Mouse (Mus musculus) MEL (cell line): Measurements from ENCODE around the gene Bbs9. TPM values are rescaled to one million over a fixed set of nuclear protein-coding genes. Genes with fewer than 3 reads are reported as not detected.

ENCODE experiments used
- DNase-seq: peaks from one replicate; pipeline ENCODE4 v3.0.0; 2011; ENCODE audit warnings: low read depth, low spot score
- H3K27ac ChIP-seq: 2 replicates; pipeline ENCODE4 v1.5.1; 2012; ENCODE audit warnings: low read depth, mild to moderate bottlenecking, control low read depth, low read length, moderate library complexity; ENCODE audit not compliant: control insufficient read depth
- H3K27me3 ChIP-seq, 2 experiments: fragments of 150-350 bp in 1 of 2; sonication (generic) in 1 of 2; 2 replicates each; pipeline ENCODE4 v1.6.1; 2012; ENCODE audit warnings: low read length in 2 of 2, mild to moderate bottlenecking in 2 of 2, improper control_type of control experiment in 1 of 2, moderate library complexity in 1 of 2; ENCODE audit not compliant: insufficient read depth in 2 of 2, control insufficient read depth in 1 of 2
- H3K36me3 ChIP-seq, 2 experiments: 2 replicates each; pipeline ENCODE4 v1.6.1; 2012 to 2014; ENCODE audit warnings: low read length in 2 of 2, improper control_type of control experiment in 1 of 2, inconsistent platforms in 1 of 2, mild to moderate bottlenecking in 1 of 2; ENCODE audit not compliant: insufficient read depth in 2 of 2, control insufficient read depth in 1 of 2
- H3K4me1 ChIP-seq, 2 experiments: fragments of 150-350 bp in 1 of 2; sonication (generic) in 1 of 2; 2 replicates each; pipeline ENCODE4 v1.6.1; 2012; ENCODE audit warnings: low read length in 2 of 2, improper control_type of control experiment in 1 of 2, mild to moderate bottlenecking in 1 of 2; ENCODE audit not compliant: insufficient read depth in 2 of 2, control insufficient read depth in 1 of 2
- H3K4me3 ChIP-seq, 2 experiments: fragments of 150-350 bp in 1 of 2; sonication (generic) in 1 of 2; 2 replicates each; pipeline ENCODE4 v1.5.1; 2012; ENCODE audit warnings: low read depth in 2 of 2, low read length in 2 of 2, mild to moderate bottlenecking in 2 of 2, moderate library complexity in 2 of 2, control low read depth in 1 of 2, improper control_type of control experiment in 1 of 2; ENCODE audit not compliant: control insufficient read depth in 1 of 2, insufficient read depth in 1 of 2
- H3K79me2 ChIP-seq: 2 replicates; pipeline ENCODE4 v1.6.1; 2012; ENCODE audit warnings: mild to moderate bottlenecking, low read length, moderate library complexity; ENCODE audit not compliant: control insufficient read depth, poor library complexity, insufficient read depth
- H3K9ac ChIP-seq: 2 replicates; pipeline ENCODE4 v1.6.1; 2012; ENCODE audit warnings: low read depth, mild to moderate bottlenecking, control low read depth, low read length, moderate library complexity; ENCODE audit not compliant: control insufficient read depth, poor library complexity, severe bottlenecking
- H3K9me3 ChIP-seq: fragments of 150-350 bp; sonication (generic); replicated peaks from 2 replicates; pipeline ENCODE4 v1.6.1; 2012; ENCODE audit warnings: mild to moderate bottlenecking, low read length, improper control_type of control experiment, moderate library complexity; ENCODE audit not compliant: insufficient read depth
- BHLHE40 ChIP-seq: IDR thresholded peaks from 2 replicates; pipeline ENCODE4 v1.6.1; 2012; ENCODE audit warnings: low read depth, mild to moderate bottlenecking, inconsistent platforms, low read length, improper control_type of control experiment, borderline replicate concordance
- CHD1 ChIP-seq: IDR thresholded peaks from 2 replicates; pipeline ENCODE4 v1.6.1; 2012; ENCODE audit warnings: low read depth, mild to moderate bottlenecking, inconsistent platforms, low read length, improper control_type of control experiment
- CTCF ChIP-seq, 3 experiments: IDR thresholded peaks in 2 of 3; conservative IDR thresholded peaks in 1 of 3; 2 replicates each; pipeline ENCODE4 v1.5.1; 2011 to 2012; ENCODE audit warnings: low read length in 3 of 3, low read depth in 2 of 3, mild to moderate bottlenecking in 2 of 3, improper control_type of control experiment in 1 of 3, inconsistent platforms in 1 of 3, mixed read lengths in 1 of 3, moderate library complexity in 1 of 3; ENCODE audit not compliant: control insufficient read depth in 1 of 3, insufficient read depth in 1 of 3, poor library complexity in 1 of 3, severe bottlenecking in 1 of 3
- E2F4 ChIP-seq: IDR thresholded peaks from 2 replicates; pipeline ENCODE4 v1.6.1; 2011; ENCODE audit warnings: low read depth, low read length, improper control_type of control experiment, borderline replicate concordance
- ELF1 ChIP-seq: IDR thresholded peaks from 2 replicates; pipeline ENCODE4 v1.6.1; 2014; ENCODE audit warnings: low read depth, mild to moderate bottlenecking, inconsistent platforms, low read length, improper control_type of control experiment, moderate library complexity
- EP300 ChIP-seq, 2 experiments: IDR thresholded peaks; 2 replicates each; pipeline ENCODE4 v1.6.1; 2011; ENCODE audit warnings: improper control_type of control experiment in 2 of 2, low read length in 2 of 2, low read depth in 1 of 2, mild to moderate bottlenecking in 1 of 2
- GATA1 ChIP-seq: IDR thresholded peaks from 2 replicates; pipeline ENCODE4 v1.6.1; 2011; ENCODE audit warnings: low read depth, low read length, improper control_type of control experiment
- HCFC1 ChIP-seq: IDR thresholded peaks from 2 replicates; pipeline ENCODE4 v1.6.1; 2012; ENCODE audit warnings: low read depth, mild to moderate bottlenecking, inconsistent platforms, low read length, improper control_type of control experiment, moderate library complexity
- KAT2A ChIP-seq: conservative IDR thresholded peaks from 2 replicates; pipeline ENCODE4 v1.6.1; 2012; ENCODE audit warnings: low read depth, low read length, improper control_type of control experiment, inconsistent platforms
- MAFK ChIP-seq: IDR thresholded peaks from 2 replicates; pipeline ENCODE4 v1.6.1; 2011; ENCODE audit warnings: low read depth, mild to moderate bottlenecking, low read length, improper control_type of control experiment, borderline replicate concordance
- MAX ChIP-seq: IDR thresholded peaks from 2 replicates; pipeline ENCODE4 v1.6.1; 2011; ENCODE audit warnings: low read length, improper control_type of control experiment
- MEF2A ChIP-seq: IDR thresholded peaks from 2 replicates; pipeline ENCODE4 v1.6.1; 2014; ENCODE audit warnings: low read depth, mild to moderate bottlenecking, inconsistent platforms, low read length, improper control_type of control experiment; ENCODE audit not compliant: poor library complexity, insufficient replicate concordance, severe bottlenecking; ENCODE audit errors: extremely low read depth
- MYB ChIP-seq: IDR thresholded peaks from 2 replicates; pipeline ENCODE4 v1.6.1; 2011; ENCODE audit warnings: mild to moderate bottlenecking, low read depth, low read length, improper control_type of control experiment
- NELFE ChIP-seq: IDR thresholded peaks from 2 replicates; pipeline ENCODE4 v1.6.1; 2011; ENCODE audit warnings: low read depth, low read length, improper control_type of control experiment
- POLR2A ChIP-seq, 2 experiments: IDR thresholded peaks; 2 replicates each; pipeline ENCODE4 v1.6.1; 2011 to 2012; ENCODE audit warnings: low read length in 2 of 2, mild to moderate bottlenecking in 2 of 2, control low read depth in 1 of 2, improper control_type of control experiment in 1 of 2, low read depth in 1 of 2, moderate library complexity in 1 of 2; ENCODE audit not compliant: control insufficient read depth in 1 of 2, insufficient read depth in 1 of 2, poor library complexity in 1 of 2
- POLR2AphosphoS2 ChIP-seq: IDR thresholded peaks from 2 replicates; pipeline ENCODE4 v1.6.1; 2011; ENCODE audit warnings: low read length, improper control_type of control experiment
- RAD21 ChIP-seq: IDR thresholded peaks from 2 replicates; pipeline ENCODE4 v1.6.1; 2011; ENCODE audit warnings: mild to moderate bottlenecking, low read depth, low read length, improper control_type of control experiment
- RCOR1 ChIP-seq: IDR thresholded peaks from 2 replicates; pipeline ENCODE4 v1.6.1; 2012; ENCODE audit warnings: low read depth, mild to moderate bottlenecking, inconsistent platforms, low read length, improper control_type of control experiment
- TAL1 ChIP-seq: IDR thresholded peaks from 2 replicates; pipeline ENCODE4 v1.6.1; 2012; ENCODE audit warnings: mild to moderate bottlenecking, inconsistent platforms, low read length, moderate library complexity, mixed read lengths
- TBP ChIP-seq: IDR thresholded peaks from 2 replicates; pipeline ENCODE4 v1.8.0; 2011; ENCODE audit warnings: low read depth, low read length, improper control_type of control experiment
- UBTF ChIP-seq: IDR thresholded peaks from 2 replicates; pipeline ENCODE4 v1.6.1; 2012; ENCODE audit warnings: low read depth, mild to moderate bottlenecking, inconsistent platforms, low read length, improper control_type of control experiment, moderate library complexity, borderline replicate concordance; ENCODE audit not compliant: insufficient read depth
- USF1 ChIP-seq: IDR thresholded peaks from 2 replicates; pipeline ENCODE4 v1.6.1; 2014; ENCODE audit warnings: low read depth, mild to moderate bottlenecking, inconsistent platforms, low read length, improper control_type of control experiment, moderate library complexity
- USF2 ChIP-seq, 2 experiments: IDR thresholded peaks; 2 replicates each; pipeline ENCODE4 v1.6.1; 2011 to 2012; ENCODE audit warnings: improper control_type of control experiment in 2 of 2, low read length in 2 of 2, borderline replicate concordance in 1 of 2, inconsistent platforms in 1 of 2, low read depth in 1 of 2, mild to moderate bottlenecking in 1 of 2; ENCODE audit not compliant: insufficient read depth in 1 of 2
- ZC3H11A ChIP-seq: IDR thresholded peaks from 2 replicates; pipeline ENCODE4 v1.6.1; 2012; ENCODE audit warnings: low read depth, mild to moderate bottlenecking, inconsistent platforms, low read length, improper control_type of control experiment
- ZMIZ1 ChIP-seq: IDR thresholded peaks from 2 replicates; pipeline ENCODE4 v1.6.1; 2012; ENCODE audit warnings: low read depth, mild to moderate bottlenecking, inconsistent platforms, low read length, improper control_type of control experiment, moderate library complexity
- ZNF384 ChIP-seq: IDR thresholded peaks from 2 replicates; pipeline ENCODE4 v1.6.1; 2012; ENCODE audit warnings: low read depth, mild to moderate bottlenecking, inconsistent platforms, low read length, improper control_type of control experiment
- polyA plus RNA-seq, 2 experiments: library from polyadenylated mRNA; stranded (reverse) in 1 of 2; unstranded in 1 of 2; fragments of >175 nt in 1 of 2; fragments of >200 nt in 1 of 2; gene quantifications; 2 replicates each; pipeline versions ENCODE4 v1.2.1 to v1.2.4; 2012; ENCODE audit warnings: low replicate concordance in 2 of 2, low read depth in 1 of 2; ENCODE audit not compliant: insufficient read length in 2 of 2, insufficient read depth in 1 of 2, missing spikeins in 1 of 2
- total RNA-seq: library from RNA; depleted of rRNA; stranded (reverse); fragments of 300-350 nt; gene quantifications from 2 replicates; pipeline ENCODE4 v1.2.3, GENCODE M21; 2012

Gene Bbs9
- total and polyA plus RNA-seq, 3 experiments, result 18.5 to 19.5 TPM; not detected in 1

- Histone ChIP-seq H3K36me3 (no peaks in the 10 kb centered on the region), H3K9ac (no peak overlapping the region), H3K27me3 (no peaks in the 10 kb centered on the region), H3K27ac (no peak overlapping the region), H3K4me1 (no peaks in the 10 kb centered on the region), H3K9me3 (no peaks in the 10 kb centered on the region), H3K79me2 (no peaks in the 10 kb centered on the region), H3K4me3 (no peak overlapping the region)
- DNase-seq, result no peak
- TF ChIP-seq USF2 (IDR thresholded peaks at IDR 0.05; ENCODE audit: borderline replicate concordance in 1 of 2, insufficient read depth in 1 of 2, low read depth in 1 of 2, low read length in 2 of 2) (no peak), ELF1 (no peak), NELFE (no peak), ZMIZ1 (no peak), BHLHE40 (no peak), USF1 (no peak), UBTF (no peak)
Measured at GRCm38 (mm10) chr9:22751546-22751929, 276.0 kb downstream of the Bbs9 start.

GRCm38 (mm10) chr9:22754081-22754672 lies 278.7 kb downstream of the Bbs9 start:
- H3K4me3 ChIP-seq, result no peak overlapping the region
- no peak for DNase-seq
- no peaks in the 10 kb centered on the region for H3K27me3 ChIP-seq
- no peak overlapping the region for H3K27ac ChIP-seq
- no peak for TF ChIP-seq NELFE
- no peak for TF ChIP-seq EP300 (IDR thresholded peaks at IDR 0.05; ENCODE audit: low read depth in 1 of 2, low read length in 2 of 2)
- no peak for TF ChIP-seq POLR2A (IDR thresholded peaks at IDR 0.05; ENCODE audit: control insufficient read depth in 1 of 2, insufficient read depth in 1 of 2, low read depth in 1 of 2, low read length in 2 of 2, poor library complexity in 1 of 2)
- TF ChIP-seq CTCF (IDR thresholded peaks at IDR 0.05 in 2 of 3, conservative IDR thresholded peaks at IDR 0.05 in 1 of 3; ENCODE audit: control insufficient read depth in 1 of 3, insufficient read depth in 1 of 3, low read depth in 2 of 3, low read length in 3 of 3, poor library complexity in 1 of 3, severe bottlenecking in 1 of 3), result no peak
- no peak for TF ChIP-seq ELF1
- no peak for TF ChIP-seq TBP
- no peak for TF ChIP-seq GATA1
- no peaks in the 10 kb centered on the region for H3K9me3 ChIP-seq
- no peaks in the 10 kb centered on the region for H3K79me2 ChIP-seq
- no peak overlapping the region for H3K9ac ChIP-seq
- H3K4me1 ChIP-seq, result no peaks in the 10 kb centered on the region
- H3K36me3 ChIP-seq, result no peaks in the 10 kb centered on the region

- Histone ChIP-seq H3K27ac (no peak overlapping the region), H3K9ac (no peak overlapping the region), H3K9me3 (no peaks in the 10 kb centered on the region), H3K79me2 (no peaks in the 10 kb centered on the region), H3K36me3 (peaks cover 0 to 3% of the 10 kb centered on the region in 2 experiments; a peak in 1 of 4 replicates), H3K4me3 (no peak overlapping the region), H3K4me1 (peaks cover 3% of the 10 kb centered on the region in 2 experiments; a peak in 3 of 4 replicates), H3K27me3 (no peaks in the 10 kb centered on the region)
- no peak for DNase-seq
- TF ChIP-seq MAX, result no peak
- TF ChIP-seq USF1, result no peak
- no peak for TF ChIP-seq ZNF384
- TF ChIP-seq MYB, result no peak
- no peak for TF ChIP-seq RAD21
- no peak for TF ChIP-seq ZC3H11A
- no peak for TF ChIP-seq KAT2A
- TF ChIP-seq RCOR1, result no peak
- TF ChIP-seq CHD1, result no peak
- TF ChIP-seq HCFC1, result no peak
- TF ChIP-seq MEF2A, result no peak
- TF ChIP-seq TAL1, result no peak
- TF ChIP-seq MAFK, result no peak
- TF ChIP-seq CTCF (IDR thresholded peaks at IDR 0.05 in 2 of 3, conservative IDR thresholded peaks at IDR 0.05 in 1 of 3; ENCODE audit: control insufficient read depth in 1 of 3, insufficient read depth in 1 of 3, low read depth in 2 of 3, low read length in 3 of 3, poor library complexity in 1 of 3, severe bottlenecking in 1 of 3), result no peak
- TF ChIP-seq POLR2AphosphoS2, result no peak
- TF ChIP-seq E2F4, result no peak
- no peak for TF ChIP-seq USF2 (IDR thresholded peaks at IDR 0.05; ENCODE audit: borderline replicate concordance in 1 of 2, insufficient read depth in 1 of 2, low read depth in 1 of 2, low read length in 2 of 2)
Measured at GRCm38 (mm10) chr9:22758487-22758886, 283.0 kb downstream of the Bbs9 start.
